Mouse (Mus musculus): ENCODE data around the gene Acot6. TPM values are rescaled to one million over a fixed set of nuclear protein-coding genes. Genes with fewer than 3 reads are reported as not detected.
A peak's percentile ranks its signal among the peaks of the same experiment; 100 is the strongest.
"Not testable (repeated sequence)": the region's sequence is repeated elsewhere in the genome, so short reads cannot be mapped to it uniquely, and the experiment has no call there.

Acot6 gene
- total RNA-seq (2021) (1 to 10 TPM; 3.9 to 6.0 TPM), polyA plus RNA-seq (2012; rRNA removed) (4.6 and 5.6 TPM in 2 replicates)
- long read RNA-seq, partial matches to known transcripts = 0 of 3 reads
- long read RNA-seq, other reads (novel, unspliced or antisense) = 0 of 3 reads

- peak; percentile 70 for DNase-seq
These were observed at the start of gene Acot6 for GRCm38 (mm10) chr12:84100604-84101492. Acot6 (plus strand) TSS chr12:84100654.

GRCm38 (mm10) chr12:84050744-84051143 lies 49.7 kb upstream of the Acot6 start:
- not testable (repeated sequence) for DNase-seq

- DNase-seq = no peak
These were observed 48.4 kb upstream of the Acot6 start, which contains the start of gene Acot3 for GRCm38 (mm10) chr12:84051937-84052474. Acot3 (plus strand) TSS chr12:84052144.

GRCm38 (mm10) chr12:84052609-84053008 lies 47.8 kb upstream of the Acot6 start:
- peak; percentile 19 for DNase-seq

- peak; percentile 21 for DNase-seq
These were observed 47.3 kb upstream of the Acot6 start for GRCm38 (mm10) chr12:84053173-84053572.

- peak; percentile 20 for DNase-seq
These were observed 46.6 kb upstream of the Acot6 start for GRCm38 (mm10) chr12:84053679-84054391.

GRCm38 (mm10) chr12:84060946-84061345 lies 39.5 kb upstream of the Acot6 start:
- no peak for DNase-seq

- DNase-seq = no peak
These were observed 38.1 kb upstream of the Acot6 start for GRCm38 (mm10) chr12:84062336-84062735.

GRCm38 (mm10) chr12:84063228-84063627 lies 37.2 kb upstream of the Acot6 start:
- DNase-seq = no peak

GRCm38 (mm10) chr12:84063833-84064232 lies 36.6 kb upstream of the Acot6 start:
- DNase-seq = no peak

GRCm38 (mm10) chr12:84064621-84065020 lies 35.8 kb upstream of the Acot6 start:
- DNase-seq = no peak

- DNase-seq = no peak
These were observed 32.7 kb upstream of the Acot6 start for GRCm38 (mm10) chr12:84067752-84068151.

- no peak for DNase-seq
These were observed 32.2 kb upstream of the Acot6 start for GRCm38 (mm10) chr12:84068296-84068695.

- peak; percentile 13 for DNase-seq
These were observed 31.5 kb upstream of the Acot6 start, which contains the start of gene Acot5 for GRCm38 (mm10) chr12:84068986-84069385. Acot5 (plus strand) TSS chr12:84069325.

GRCm38 (mm10) chr12:84069582-84069981 lies 30.9 kb upstream of the Acot6 start:
- peak; percentile 67 for DNase-seq

GRCm38 (mm10) chr12:84071696-84072095 lies 28.8 kb upstream of the Acot6 start:
- no peak for DNase-seq

- no peak for DNase-seq
These were observed 23.0 kb upstream of the Acot6 start for GRCm38 (mm10) chr12:84077371-84077990.

GRCm38 (mm10) chr12:84083842-84084241 lies 16.6 kb upstream of the Acot6 start:
- DNase-seq = no peak

- DNase-seq = no peak
These were observed 15.9 kb upstream of the Acot6 start for GRCm38 (mm10) chr12:84084581-84084980.

GRCm38 (mm10) chr12:84094666-84095065 lies 5.8 kb upstream of the Acot6 start:
- DNase-seq = not testable (repeated sequence)

GRCm38 (mm10) chr12:84099605-84100004 lies 849 bp upstream of the Acot6 start:
- DNase-seq = no peak

- peak; percentile 38 for DNase-seq
These were observed 383 bp upstream of the Acot6 start for GRCm38 (mm10) chr12:84100071-84100470.
